Mouse (Mus musculus) hindbrain, postnatal 0 days (tissue): ENCODE measurements at regions not wholly inside any gene's neighbourhood (a gene's known extent, or its start where the extent isn't known, plus 50 kb on each side); places are given as distances from the start of the nearest gene placed in this dataset.
"Not testable (repeated sequence)": the region's sequence is repeated elsewhere in the genome, so short reads cannot be mapped to it uniquely, and the experiment has no call there.

Source experiments
- ATAC-seq: fragments of 200-750 bp; cut with Nextera tagmentation; 2 replicates; pipeline ENCODE4 v1.8.0; 2017; ENCODE audit warnings: mild to moderate bottlenecking, moderate TSS enrichment, moderate library complexity
- DNase-seq: peaks from one replicate; pipeline ENCODE4 v3.0.0-alpha.2; 2015; ENCODE audit warnings: low spot score
- H3K27ac ChIP-seq: fragments of 300-500 bp; sonication (generic); 2 replicates; pipeline ENCODE4 v1.5.1; 2014; ENCODE audit warnings: mild to moderate bottlenecking
- H3K27me3 ChIP-seq: fragments of 300-500 bp; sonication (generic); 2 replicates; pipeline ENCODE4 v1.6.1; 2014; ENCODE audit warnings: low read length, mixed read lengths; ENCODE audit not compliant: insufficient read depth
- H3K36me3 ChIP-seq: fragments of 300-500 bp; sonication (generic); 2 replicates; pipeline ENCODE4 v1.6.1; 2014; ENCODE audit warnings: low read length, mixed read lengths; ENCODE audit not compliant: insufficient read depth
- H3K4me1 ChIP-seq: fragments of 300-500 bp; sonication (generic); 2 replicates; pipeline ENCODE4 v1.6.1; 2014; ENCODE audit warnings: antibody characterized with exemption, low read length, mixed read lengths; ENCODE audit not compliant: insufficient read depth
- H3K4me2 ChIP-seq: fragments of 300-500 bp; sonication (generic); 2 replicates; pipeline ENCODE4 v1.6.1; 2014; ENCODE audit warnings: low read depth, mild to moderate bottlenecking, low read length, moderate library complexity, mixed read lengths
- H3K4me3 ChIP-seq: fragments of 300-500 bp; sonication (generic); 2 replicates; pipeline ENCODE4 v1.5.1; 2014; ENCODE audit warnings: low read length
- H3K9ac ChIP-seq: fragments of 300-500 bp; sonication (generic); replicated peaks from 2 replicates; pipeline ENCODE4 v1.6.1; 2014; ENCODE audit warnings: mild to moderate bottlenecking, low read length, moderate library complexity, mixed read lengths
- H3K9me3 ChIP-seq: fragments of 300-500 bp; sonication (generic); 2 replicates; pipeline ENCODE4 v1.6.1; 2016; ENCODE audit warnings: low read length, mixed read lengths
- CTCF ChIP-seq: IDR thresholded peaks from 2 replicates; pipeline ENCODE4 v1.5.1; 2016; ENCODE audit warnings: antibody characterized with exemption, control low read depth, low read depth
- WGBS: fragments of 180-500 bp; shearing (Covaris S2); extraction: QIAGEN DNeasy Blood & Tissue Kit; methylation state at CpG from one replicate; pipeline ENCODE4 v1.1.7; 2014; 5-methylcytosine and 5-hydroxymethylcytosine counted together

GRCm38 (mm10) chr15:43624431-43624965 is 3490.3 kb downstream of the 9330182O14Rik start:
- Histone ChIP-seq H3K9me3 (no peaks in the 10 kb centered on the region), H3K27ac (no peak overlapping the region), H3K4me3 (no peak overlapping the region), H3K9ac (no peak overlapping the region), H3K4me2 (no peak overlapping the region), H3K27me3 (no peaks in the 10 kb centered on the region), H3K4me1 (no peaks in the 10 kb centered on the region), H3K36me3 (no peaks in the 10 kb centered on the region)
- DNase-seq (no peak), ATAC-seq (no peak)
- 68% methylated on average over 2 of the region's 2 CpGs for WGBS
- TF ChIP-seq CTCF: no peak

GRCm38 (mm10) chr15:43625021-43625510 is 3490.9 kb downstream of the 9330182O14Rik start:
- Histone ChIP-seq H3K4me3 (no peak overlapping the region), H3K36me3 (no peaks in the 10 kb centered on the region), H3K9me3 (no peaks in the 10 kb centered on the region), H3K4me1 (no peaks in the 10 kb centered on the region), H3K4me2 (no peak overlapping the region), H3K27ac (no peak overlapping the region), H3K27me3 (no peaks in the 10 kb centered on the region), H3K9ac (no peak overlapping the region)
- ATAC-seq (no peak), DNase-seq (no peak)
- 73% methylated on average over 4 of the region's 4 CpGs for WGBS
- no peak for TF ChIP-seq CTCF

- WGBS: 84% methylated on average over 2 of the region's 2 CpGs
- H3K36me3 ChIP-seq: no peaks in the 10 kb centered on the region
- H3K9ac ChIP-seq: no peak overlapping the region
- TF ChIP-seq CTCF: no peak
- H3K4me1 ChIP-seq: no peaks in the 10 kb centered on the region
- DNase-seq: no peak
- no peak overlapping the region for H3K4me3 ChIP-seq
- H3K27ac ChIP-seq: no peak overlapping the region
- no peaks in the 10 kb centered on the region for H3K9me3 ChIP-seq
- no peak for ATAC-seq
- no peak overlapping the region for H3K4me2 ChIP-seq
- no peaks in the 10 kb centered on the region for H3K27me3 ChIP-seq
Measured at GRCm38 (mm10) chr15:43650818-43651500, 3516.8 kb downstream of the 9330182O14Rik start.

GRCm38 (mm10) chr15:43663648-43664047 is 3529.5 kb downstream of the 9330182O14Rik start:
- no peaks in the 10 kb centered on the region for H3K27me3 ChIP-seq
- no peaks in the 10 kb centered on the region for H3K9me3 ChIP-seq
- WGBS: 86% methylated on average over 1 of the region's 1 CpGs
- H3K9ac ChIP-seq: no peak overlapping the region
- H3K4me1 ChIP-seq: no peaks in the 10 kb centered on the region
- no peak for TF ChIP-seq CTCF
- H3K36me3 ChIP-seq: no peaks in the 10 kb centered on the region
- DNase-seq: no peak
- no peak overlapping the region for H3K4me3 ChIP-seq
- no peak overlapping the region for H3K4me2 ChIP-seq
- H3K27ac ChIP-seq: no peak overlapping the region
- no peak for ATAC-seq

- DNase-seq (no peak), ATAC-seq (no peak)
- no peaks in the 10 kb centered on the region for H3K27me3 ChIP-seq
- no peaks in the 10 kb centered on the region for H3K4me1 ChIP-seq
- H3K4me2 ChIP-seq: no peak overlapping the region
- TF ChIP-seq CTCF: no peak
- no peak overlapping the region for H3K9ac ChIP-seq
- 64% methylated on average over 1 of the region's 1 CpGs for WGBS
- H3K9me3 ChIP-seq: no peaks in the 10 kb centered on the region
- no peak overlapping the region for H3K4me3 ChIP-seq
- no peak overlapping the region for H3K27ac ChIP-seq
- H3K36me3 ChIP-seq: no peaks in the 10 kb centered on the region
Measured at GRCm38 (mm10) chr15:43678844-43679243, 3544.7 kb downstream of the 9330182O14Rik start.

GRCm38 (mm10) chr15:43682176-43682575 is 3548.0 kb downstream of the 9330182O14Rik start:
- no peak for ATAC-seq

GRCm38 (mm10) chr15:43691998-43692397 is 3557.8 kb downstream of the 9330182O14Rik start:
- H3K4me2 ChIP-seq: not testable (repeated sequence)

More at GRCm38 (mm10) chr15:43682176-43682575, 3548.0 kb downstream of the 9330182O14Rik start:
- no peak for DNase-seq
- no peak overlapping the region for H3K4me2 ChIP-seq
- no peak overlapping the region for H3K4me3 ChIP-seq
- TF ChIP-seq CTCF: no peak
- no peaks in the 10 kb centered on the region for H3K27me3 ChIP-seq
- H3K27ac ChIP-seq: no peak overlapping the region
- no peaks in the 10 kb centered on the region for H3K4me1 ChIP-seq
- no peaks in the 10 kb centered on the region for H3K36me3 ChIP-seq
- no peak overlapping the region for H3K9ac ChIP-seq
- WGBS: 72% methylated on average over 2 of the region's 2 CpGs
- H3K9me3 ChIP-seq: no peaks in the 10 kb centered on the region

More at GRCm38 (mm10) chr15:43691998-43692397, 3557.8 kb downstream of the 9330182O14Rik start:
- not testable (repeated sequence) for H3K4me3 ChIP-seq, DNase-seq, H3K4me1 ChIP-seq, H3K9ac ChIP-seq, H3K27ac ChIP-seq, H3K27me3 ChIP-seq, ATAC-seq, H3K9me3 ChIP-seq, H3K36me3 ChIP-seq
